Mouse (Mus musculus) midbrain, embryonic 15.5 days (tissue): Measurements from ENCODE around the gene Dnm2. TPM values are rescaled to one million over a fixed set of nuclear protein-coding genes. Genes with fewer than 3 reads are reported as not detected.

Experiments
- ATAC-seq: fragments of 200-750 bp; cut with Nextera tagmentation; replicated peaks from 2 replicates; pipeline ENCODE4 v1.8.0; 2017; ENCODE audit warnings: moderate TSS enrichment
- H3K27ac ChIP-seq: fragments of 300-500 bp; sonication (generic); 2 replicates; pipeline ENCODE4 v1.5.1; 2015; ENCODE audit warnings: mild to moderate bottlenecking, inconsistent platforms
- H3K27me3 ChIP-seq: fragments of 300-500 bp; sonication (generic); replicated peaks from 2 replicates; pipeline ENCODE4 v1.6.1; 2015; ENCODE audit warnings: inconsistent platforms
- H3K36me3 ChIP-seq: fragments of 300-500 bp; sonication (generic); replicated peaks from 2 replicates; pipeline ENCODE4 v1.6.1; 2015; ENCODE audit warnings: inconsistent platforms
- H3K4me1 ChIP-seq: fragments of 300-500 bp; sonication (generic); 2 replicates; pipeline ENCODE4 v1.6.1; 2015; ENCODE audit warnings: inconsistent platforms
- H3K4me2 ChIP-seq: fragments of 300-500 bp; sonication (generic); 2 replicates; pipeline ENCODE4 v1.6.1; 2015; ENCODE audit warnings: inconsistent platforms, mild to moderate bottlenecking, moderate library complexity
- H3K4me3 ChIP-seq: fragments of 300-500 bp; sonication (generic); 2 replicates; pipeline ENCODE4 v1.5.1; 2015; ENCODE audit warnings: mild to moderate bottlenecking, inconsistent platforms
- H3K9ac ChIP-seq: fragments of 300-500 bp; sonication (generic); 2 replicates; pipeline ENCODE4 v1.6.1; 2015; ENCODE audit warnings: mild to moderate bottlenecking, inconsistent platforms
- H3K9me3 ChIP-seq: fragments of 300-500 bp; sonication (generic); 2 replicates; pipeline ENCODE4 v1.6.1; 2016; ENCODE audit warnings: inconsistent platforms
- WGBS: fragments of 180-500 bp; shearing (Covaris S2); methylation state at CpG from one replicate; pipeline ENCODE4 v1.1.7; 2015; ENCODE audit warnings: mixed read lengths; 5-methylcytosine and 5-hydroxymethylcytosine counted together
- polyA plus RNA-seq: library from polyadenylated mRNA; unstranded; fragments of >200 nt; fragmentation: Nextera tagmentation; extraction: Ambion mirVana; gene quantifications from 2 replicates; pipeline ENCODE4 v1.2.1, GENCODE M21; 2015

Gene Dnm2
- polyA plus RNA-seq, 1 experiment from 2014 or later = 74.9 TPM

GRCm38 (mm10) chr9:21408624-21409023 lies 16.1 kb upstream of the Dnm2 start:
- no peak overlapping the region for H3K9ac ChIP-seq
- H3K4me1 ChIP-seq = peaks cover 22% of the 10 kb centered on the region
- H3K36me3 ChIP-seq = peaks cover 26% of the 10 kb centered on the region
- no peak overlapping the region for H3K4me2 ChIP-seq
- H3K4me3 ChIP-seq = no peak overlapping the region
- no peak for ATAC-seq
- H3K27ac ChIP-seq = no peak overlapping the region
- no peaks in the 10 kb centered on the region for H3K9me3 ChIP-seq
- WGBS = 76% methylated on average over 7 of the region's 7 CpGs
- H3K27me3 ChIP-seq = no peaks in the 10 kb centered on the region

DNA sequence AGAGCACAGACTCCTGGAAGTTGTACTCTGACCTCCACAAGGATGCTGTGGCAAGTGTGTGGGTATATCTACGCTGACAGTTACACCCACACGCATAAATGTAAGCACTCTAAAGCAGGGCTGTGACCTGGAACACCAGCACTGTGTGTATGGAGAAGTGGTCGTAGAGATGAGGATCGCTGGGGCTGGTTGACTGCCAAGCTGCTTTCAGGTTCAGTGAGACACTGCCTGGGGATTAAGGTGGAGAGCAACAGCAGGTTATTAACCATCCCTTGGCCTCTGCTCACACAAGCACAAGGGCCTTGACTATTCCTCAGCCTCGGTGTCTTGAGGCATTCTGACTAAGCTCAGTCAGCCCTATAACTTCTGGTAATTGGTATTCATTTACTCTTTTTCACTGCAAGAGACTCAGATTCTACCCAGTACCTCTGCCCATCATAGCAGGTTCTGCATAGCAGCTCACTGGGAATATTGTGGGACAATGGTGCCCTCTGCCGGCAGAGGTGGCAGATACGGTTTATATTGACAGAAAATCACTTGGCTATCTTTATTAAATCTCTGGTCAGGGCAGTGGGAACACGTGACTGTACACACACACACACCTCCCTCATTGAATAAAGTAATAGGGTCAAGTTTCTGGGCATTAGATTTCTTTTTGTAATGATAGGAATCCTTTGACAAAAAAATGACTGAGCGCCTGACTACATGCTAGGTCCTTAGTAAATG lies 15.0 kb upstream of the Dnm2 start:
- no peak overlapping the region for H3K9ac ChIP-seq
- ATAC-seq = 0 out of 2 replicates have a peak, but pooled peaks have one; percentile 5
- H3K4me1 ChIP-seq = peaks cover 26% of the 10 kb centered on the region
- H3K36me3 ChIP-seq = peaks cover 15% of the 10 kb centered on the region
- H3K27ac ChIP-seq = no peak overlapping the region
- no peaks in the 10 kb centered on the region for H3K9me3 ChIP-seq
- no peak overlapping the region for H3K4me3 ChIP-seq
- no peaks in the 10 kb centered on the region for H3K27me3 ChIP-seq
- no peak overlapping the region for H3K4me2 ChIP-seq
- WGBS = 35% methylated on average over 9 of the region's 9 CpGs

GRCm38 (mm10) chr9:21411669-21412550 lies 12.8 kb upstream of the Dnm2 start, which contains the start of gene Qtrt1:
Gene Qtrt1, plus strand, starts transcription at chr9:21411837.
- Histone ChIP-seq H3K9ac (peak within 1 kb of the TSS; percentile 53), H3K4me1 (peaks cover 26% of the 10 kb centered on the region), H3K4me3 (peak within 1 kb of the TSS; percentile 51), H3K9me3 (no peaks in the 10 kb centered on the region), H3K36me3 (peaks cover 4% of the 10 kb centered on the region; the same call in 1 of the 2 replicates), H3K27me3 (no peaks in the 10 kb centered on the region), H3K4me2 (peak within 1 kb of the TSS; percentile 88), H3K27ac (peak within 1 kb of the TSS; percentile 70)
- 2% methylated on average over 53 of the region's 53 CpGs for WGBS
- ATAC-seq = peak; percentile 96

- Histone ChIP-seq H3K27me3 (no peaks in the 10 kb centered on the region), H3K27ac (no peak overlapping the region), H3K9me3 (no peaks in the 10 kb centered on the region), H3K9ac (no peak overlapping the region), H3K4me2 (no peak overlapping the region), H3K36me3 (peaks cover 27% of the 10 kb centered on the region; the same call in 1 of the 2 replicates), H3K4me1 (peaks cover 7% of the 10 kb centered on the region), H3K4me3 (no peak overlapping the region)
- no peak for ATAC-seq
- 92% methylated on average over 2 of the region's 2 CpGs for WGBS
Measured at GRCm38 (mm10) chr9:21417866-21418265, 6.8 kb upstream of the Dnm2 start.

DNA sequence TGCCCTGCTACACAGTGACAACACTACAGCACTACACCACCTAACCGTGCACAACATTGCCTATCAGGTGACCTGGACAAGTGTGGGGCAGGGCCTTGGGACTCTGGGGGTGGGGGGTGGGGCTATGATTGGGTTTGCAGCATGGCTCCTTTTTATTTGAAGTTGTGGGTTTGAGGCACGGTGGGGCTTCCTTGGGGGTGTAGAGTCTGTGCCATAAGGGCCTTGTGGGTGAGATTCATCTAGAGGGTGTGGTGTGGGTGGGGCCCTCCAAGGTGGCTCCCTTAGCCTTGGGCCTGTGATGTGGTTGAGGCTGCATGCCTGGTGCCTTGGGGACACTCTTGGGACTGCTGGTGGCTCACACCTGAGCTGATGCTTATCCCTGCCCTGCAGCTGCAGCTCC lies 5.1 kb upstream of the Dnm2 start:
- no peak overlapping the region for H3K9ac ChIP-seq
- no peak overlapping the region for H3K4me2 ChIP-seq
- no peak overlapping the region for H3K27ac ChIP-seq
- WGBS = 94% methylated on average over 2 of the region's 2 CpGs
- no peaks in the 10 kb centered on the region for H3K27me3 ChIP-seq
- H3K4me3 ChIP-seq = no peak overlapping the region
- no peak for ATAC-seq
- H3K36me3 ChIP-seq = peaks cover 27% of the 10 kb centered on the region; the same call in 1 of the 2 replicates
- peaks cover 5% of the 10 kb centered on the region for H3K4me1 ChIP-seq
- no peaks in the 10 kb centered on the region for H3K9me3 ChIP-seq

- H3K4me1 ChIP-seq = peaks cover 38% of the 10 kb centered on the region
- H3K36me3 ChIP-seq = peaks cover 9% of the 10 kb centered on the region; the same call in 1 of the 2 replicates
- peak overlapping the region; percentile 80 for H3K9ac ChIP-seq
- 13% methylated on average over 6 of the region's 6 CpGs for WGBS
- no peak for ATAC-seq
- H3K27ac ChIP-seq = 0 out of 2 replicates have a peak overlapping the region, but pooled peaks have one; percentile 84
- peak overlapping the region; percentile 74 for H3K4me2 ChIP-seq
- no peaks in the 10 kb centered on the region for H3K27me3 ChIP-seq
- peak overlapping the region; percentile 84 for H3K4me3 ChIP-seq
- no peaks in the 10 kb centered on the region for H3K9me3 ChIP-seq
Measured at GRCm38 (mm10) chr9:21425556-21425945, 843 bp downstream of the Dnm2 start.

GRCm38 (mm10) chr9:21426013-21426412 lies 1.3 kb downstream of the Dnm2 start:
- WGBS = 22% methylated on average over 1 of the region's 1 CpGs
- H3K27ac ChIP-seq = no peak overlapping the region

DNA sequence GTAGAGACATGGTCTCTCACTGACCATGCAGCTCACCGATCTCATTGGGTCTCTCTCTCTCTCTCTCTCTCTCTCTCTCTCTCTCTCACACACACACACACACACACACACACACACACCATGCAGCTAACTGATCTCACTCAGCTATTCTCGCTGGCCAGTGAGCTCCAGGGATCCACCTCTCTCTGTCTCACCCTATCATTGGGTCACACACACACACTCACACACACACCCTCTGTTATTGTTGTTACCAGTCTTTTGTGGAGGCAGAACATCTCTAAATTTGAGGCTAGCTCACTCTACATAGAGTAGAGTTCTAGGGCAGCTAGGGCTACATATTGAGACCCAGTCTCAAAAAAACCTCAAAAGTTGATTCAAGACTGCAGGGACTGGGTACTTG lies 1.8 kb downstream of the Dnm2 start:
- ATAC-seq = no peak
- no peak overlapping the region for H3K27ac ChIP-seq
- peaks cover 38% of the 10 kb centered on the region for H3K4me1 ChIP-seq
- H3K9me3 ChIP-seq = no peaks in the 10 kb centered on the region
- 75% methylated on average over 2 of the region's 2 CpGs for WGBS
- peak overlapping the region; percentile 74; the same call in 1 of the 2 replicates for H3K4me2 ChIP-seq
- H3K27me3 ChIP-seq = no peaks in the 10 kb centered on the region
- H3K9ac ChIP-seq = no peak overlapping the region
- no peak overlapping the region for H3K4me3 ChIP-seq
- H3K36me3 ChIP-seq = no peaks in the 10 kb centered on the region

More at GRCm38 (mm10) chr9:21426013-21426412, 1.3 kb downstream of the Dnm2 start:
- H3K4me3 ChIP-seq = peak overlapping the region; percentile 84
- H3K36me3 ChIP-seq = peaks cover 4% of the 10 kb centered on the region; the same call in 1 of the 2 replicates
- no peak for ATAC-seq
- no peaks in the 10 kb centered on the region for H3K27me3 ChIP-seq
- H3K9me3 ChIP-seq = no peaks in the 10 kb centered on the region
- peak overlapping the region; percentile 74 for H3K4me2 ChIP-seq
- peak overlapping the region; percentile 80 for H3K9ac ChIP-seq
- peaks cover 38% of the 10 kb centered on the region for H3K4me1 ChIP-seq

- no peaks in the 10 kb centered on the region for H3K27me3 ChIP-seq
- no peak overlapping the region for H3K4me2 ChIP-seq
- 89% methylated on average over 2 of the region's 2 CpGs for WGBS
- H3K36me3 ChIP-seq = no peaks in the 10 kb centered on the region
- no peak overlapping the region for H3K27ac ChIP-seq
- peaks cover 38% of the 10 kb centered on the region for H3K4me1 ChIP-seq
- H3K9me3 ChIP-seq = no peaks in the 10 kb centered on the region
- H3K4me3 ChIP-seq = no peak overlapping the region
- no peak for ATAC-seq
- no peak overlapping the region for H3K9ac ChIP-seq
Measured at GRCm38 (mm10) chr9:21427773-21428172, 3.1 kb downstream of the Dnm2 start.

- no peak overlapping the region for H3K4me3 ChIP-seq
- no peak overlapping the region for H3K27ac ChIP-seq
- no peaks in the 10 kb centered on the region for H3K9me3 ChIP-seq
- ATAC-seq = no peak
- no peak overlapping the region for H3K4me2 ChIP-seq
- H3K9ac ChIP-seq = no peak overlapping the region
- no peaks in the 10 kb centered on the region for H3K27me3 ChIP-seq
- peaks cover 38% of the 10 kb centered on the region for H3K4me1 ChIP-seq
- 85% methylated on average over 6 of the region's 6 CpGs for WGBS
- H3K36me3 ChIP-seq = no peaks in the 10 kb centered on the region
Measured at GRCm38 (mm10) chr9:21428178-21428577, 3.5 kb downstream of the Dnm2 start.

GRCm38 (mm10) chr9:21430724-21431123 lies 6.0 kb downstream of the Dnm2 start:
- no peaks in the 10 kb centered on the region for H3K9me3 ChIP-seq
- 73% methylated on average over 7 of the region's 7 CpGs for WGBS
- no peaks in the 10 kb centered on the region for H3K27me3 ChIP-seq
- H3K36me3 ChIP-seq = no peaks in the 10 kb centered on the region
- H3K27ac ChIP-seq = no peak overlapping the region
- peaks cover 30% of the 10 kb centered on the region for H3K4me1 ChIP-seq
- no peak overlapping the region for H3K4me2 ChIP-seq
- H3K9ac ChIP-seq = no peak overlapping the region
- no peak overlapping the region for H3K4me3 ChIP-seq
- ATAC-seq = no peak

- no peaks in the 10 kb centered on the region for H3K27me3 ChIP-seq
- H3K27ac ChIP-seq = no peak overlapping the region
- peaks cover 16% of the 10 kb centered on the region; the same call in 1 of the 2 replicates for H3K4me1 ChIP-seq
- no peak overlapping the region for H3K9ac ChIP-seq
- ATAC-seq = no peak
- no peak overlapping the region for H3K4me2 ChIP-seq
- no peaks in the 10 kb centered on the region for H3K36me3 ChIP-seq
- H3K4me3 ChIP-seq = no peak overlapping the region
- 84% methylated on average over 7 of the region's 7 CpGs for WGBS
- no peaks in the 10 kb centered on the region for H3K9me3 ChIP-seq
Measured at GRCm38 (mm10) chr9:21432066-21432465, 7.4 kb downstream of the Dnm2 start.
